Mouse (Mus musculus): ENCODE measurements at regions not wholly inside any gene's neighbourhood (a gene's known extent, or its start where the extent isn't known, plus 50 kb on each side); places are given as distances from the start of the nearest gene placed in this dataset.

- DNase-seq: no peak
- intact Hi-C loops (cut with DNase I): loop anchor here (2.0 kb wide), 3 partner anchors 185 to 239 kb away; no protein-coding TSS in a partner anchor
Observed at GRCm38 (mm10) chr14:104027900-104028285, 183.7 kb upstream of the Ednrb start.

- intact Hi-C loops (cut with DNase I): loop anchor here (2.0 kb wide), 3 partner anchors 184 to 238 kb away; no protein-coding TSS in a partner anchor
Observed at GRCm38 (mm10) chr14:104027077-104027899, 183.1 kb upstream of the Ednrb start.

GRCm38 (mm10) chr14:104008538-104008937, 164.3 kb upstream of the Ednrb start:
- intact Hi-C loops (cut with DNase I): no loop called here

More at GRCm38 (mm10) chr14:104027077-104027899, 183.1 kb upstream of the Ednrb start:
- peak; percentile 56 to 63 for DNase-seq

GRCm38 (mm10) chr14:104006426-104006825, 162.2 kb upstream of the Ednrb start:
- intact Hi-C loops (cut with DNase I): no loop called here
- DNase-seq: no peak

More at GRCm38 (mm10) chr14:104008538-104008937, 164.3 kb upstream of the Ednrb start:
- DNase-seq: no peak

GRCm38 (mm10) chr14:104005132-104005531, 160.9 kb upstream of the Ednrb start:
- intact Hi-C loops (cut with DNase I): no loop called here

GRCm38 (mm10) chr14:104002421-104002820, 158.2 kb upstream of the Ednrb start:
- DNase-seq: no peak
- intact Hi-C loops (cut with DNase I): no loop called here

More at GRCm38 (mm10) chr14:104005132-104005531, 160.9 kb upstream of the Ednrb start:
- DNase-seq: peak in 1 of 2 experiments; percentile 9

GRCm38 (mm10) chr14:103990418-103990817, 146.2 kb upstream of the Ednrb start:
- no peak for DNase-seq

GRCm38 (mm10) chr14:103989949-103990348, 145.7 kb upstream of the Ednrb start:
- intact Hi-C loops (cut with DNase I): no loop called here

More at GRCm38 (mm10) chr14:103990418-103990817, 146.2 kb upstream of the Ednrb start:
- intact Hi-C loops (cut with DNase I): no loop called here

GRCm38 (mm10) chr14:103987266-103987665, 143.1 kb upstream of the Ednrb start:
- intact Hi-C loops (cut with DNase I): no loop called here
- no peak for DNase-seq

More at GRCm38 (mm10) chr14:103989949-103990348, 145.7 kb upstream of the Ednrb start:
- no peak for DNase-seq

- no peak for DNase-seq
- intact Hi-C loops (cut with DNase I): no loop called here
Observed at GRCm38 (mm10) chr14:103984349-103984748, 140.1 kb upstream of the Ednrb start.

- intact Hi-C loops (cut with DNase I): no loop called here
- no peak for DNase-seq
Observed at GRCm38 (mm10) chr14:103978808-103979207, 134.6 kb upstream of the Ednrb start.

- intact Hi-C loops (cut with DNase I): no loop called here
- no peak for DNase-seq
Observed at GRCm38 (mm10) chr14:103977769-103978168, 133.6 kb upstream of the Ednrb start.

- intact Hi-C loops (cut with DNase I): no loop called here
- DNase-seq: no peak
Observed at GRCm38 (mm10) chr14:103973955-103974354, 129.8 kb upstream of the Ednrb start.

- no peak for DNase-seq
- intact Hi-C loops (cut with DNase I): no loop called here
Observed at GRCm38 (mm10) chr14:103973111-103973510, 128.9 kb upstream of the Ednrb start.

GRCm38 (mm10) chr14:103969305-103969704, 125.1 kb upstream of the Ednrb start:
- DNase-seq: no peak
- intact Hi-C loops (cut with DNase I): no loop called here

GRCm38 (mm10) chr14:103966293-103966692, 122.1 kb upstream of the Ednrb start:
- DNase-seq: no peak
- intact Hi-C loops (cut with DNase I): no loop called here

- intact Hi-C loops (cut with DNase I): no loop called here
- no peak for DNase-seq
Observed at GRCm38 (mm10) chr14:103962303-103962881, 118.2 kb upstream of the Ednrb start.

GRCm38 (mm10) chr14:103951899-103952298, 107.7 kb upstream of the Ednrb start:
- intact Hi-C loops (cut with DNase I): loop anchor here (5.0 to 10.0 kb wide), 3 partner anchors 110 to 227 kb away; partner anchors contain the start of gene Ednrb
- DNase-seq: no peak

GRCm38 (mm10) chr14:103949950-103950349, 105.7 kb upstream of the Ednrb start:
- DNase-seq: peak; percentile 11 to 14
- intact Hi-C loops (cut with DNase I): loop anchor here (5.0 to 10.0 kb wide), 4 partner anchors 63 to 225 kb away; partner anchors contain the start of gene Ednrb

- no peak for DNase-seq
- intact Hi-C loops (cut with DNase I): loop anchor here (5.0 kb wide), 1 partner anchor 61 kb away; no protein-coding TSS in a partner anchor
Observed at GRCm38 (mm10) chr14:103948026-103948777, 104.0 kb upstream of the Ednrb start.

- no peak for DNase-seq
- intact Hi-C loops (cut with DNase I): loop anchor here (5.0 kb wide), 1 partner anchor 58 kb away; no protein-coding TSS in a partner anchor
Observed at GRCm38 (mm10) chr14:103945753-103946152, 101.6 kb upstream of the Ednrb start.
